Mouse (Mus musculus) MEL (cell line): Measurements from ENCODE around the gene Fndc3b.

ENCODE experiments used
- CTCF ChIP-seq, 3 experiments: IDR thresholded peaks in 2 of 3; conservative IDR thresholded peaks in 1 of 3; 2 replicates each; pipeline ENCODE4 v1.5.1; 2011 to 2012; ENCODE audit warnings: low read length in 3 of 3, low read depth in 2 of 3, mild to moderate bottlenecking in 2 of 3, improper control_type of control experiment in 1 of 3, inconsistent platforms in 1 of 3, mixed read lengths in 1 of 3, moderate library complexity in 1 of 3; ENCODE audit not compliant: control insufficient read depth in 1 of 3, insufficient read depth in 1 of 3, poor library complexity in 1 of 3, severe bottlenecking in 1 of 3
- MXI1 ChIP-seq: IDR thresholded peaks from 2 replicates; pipeline ENCODE4 v1.6.1; 2011; ENCODE audit warnings: mild to moderate bottlenecking, low read depth, low read length, improper control_type of control experiment
- NELFE ChIP-seq: IDR thresholded peaks from 2 replicates; pipeline ENCODE4 v1.6.1; 2011; ENCODE audit warnings: low read depth, low read length, improper control_type of control experiment
- POLR2A ChIP-seq, 2 experiments: IDR thresholded peaks; 2 replicates each; pipeline ENCODE4 v1.6.1; 2011 to 2012; ENCODE audit warnings: low read length in 2 of 2, mild to moderate bottlenecking in 2 of 2, control low read depth in 1 of 2, improper control_type of control experiment in 1 of 2, low read depth in 1 of 2, moderate library complexity in 1 of 2; ENCODE audit not compliant: control insufficient read depth in 1 of 2, insufficient read depth in 1 of 2, poor library complexity in 1 of 2
- RCOR1 ChIP-seq: IDR thresholded peaks from 2 replicates; pipeline ENCODE4 v1.6.1; 2012; ENCODE audit warnings: low read depth, mild to moderate bottlenecking, inconsistent platforms, low read length, improper control_type of control experiment

DNA sequence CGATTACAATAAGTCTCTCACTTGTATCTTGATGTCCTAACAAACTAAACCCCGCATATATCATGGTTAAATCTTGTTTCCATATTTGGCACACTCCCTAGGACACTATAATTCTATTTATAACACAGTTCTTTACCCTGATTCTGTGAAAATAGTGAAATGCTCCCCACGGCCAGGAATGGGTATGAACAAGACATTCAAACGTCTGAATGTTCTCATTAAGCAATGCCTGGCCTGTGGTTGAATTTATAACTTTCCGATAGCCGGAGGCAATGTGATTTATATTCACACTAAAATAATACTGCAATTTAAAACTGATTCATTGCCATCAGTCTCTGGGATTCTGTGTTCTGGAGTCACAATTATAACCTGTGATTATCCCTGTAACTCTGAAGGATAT lies 5.3 kb downstream of the Fndc3b start:
- TF ChIP-seq CTCF (IDR thresholded peaks at IDR 0.05 in 2 of 3, conservative IDR thresholded peaks at IDR 0.05 in 1 of 3; ENCODE audit: control insufficient read depth in 1 of 3, insufficient read depth in 1 of 3, low read depth in 2 of 3, low read length in 3 of 3, poor library complexity in 1 of 3, severe bottlenecking in 1 of 3) (no peak), POLR2A (IDR thresholded peaks at IDR 0.05; ENCODE audit: control insufficient read depth in 1 of 2, insufficient read depth in 1 of 2, low read depth in 1 of 2, low read length in 2 of 2, poor library complexity in 1 of 2) (no peak), NELFE (no peak), MXI1 (no peak), RCOR1 (no peak)
